ENCODE assay signal across 10 mouse cellular contexts in the genomic region with DNA sequence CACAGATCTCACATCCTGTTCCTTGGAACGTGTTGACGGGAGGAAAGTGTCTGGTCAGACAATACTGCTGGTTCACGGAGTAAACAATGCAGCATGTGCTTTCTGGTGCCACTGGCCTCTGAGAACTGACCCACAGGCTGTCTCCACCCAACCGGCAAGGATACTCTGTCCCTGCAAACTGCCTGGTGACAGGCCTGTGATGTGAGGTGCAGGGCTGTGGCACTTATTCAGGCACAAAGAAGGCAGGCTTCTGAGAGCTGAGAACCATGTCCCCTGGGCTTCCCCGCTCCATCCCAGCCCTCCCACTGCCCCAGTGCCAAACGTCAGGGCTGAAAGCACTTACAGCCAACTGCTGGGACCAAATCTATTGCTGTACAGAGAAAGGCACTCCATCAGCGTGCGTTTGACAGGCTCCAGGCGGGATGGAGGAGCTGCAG.
DNase-seq lines count a peak whose midpoint lies in the region; ATAC-seq and TF ChIP-seq lines count a peak whose summit lies in the region.
"Had no signal": no experiment of that assay in that cellular context is flagged by ENCODE, and none has a peak within 500 bp of the region (broad histone marks: within the 10 kb centered on the region; RNA-seq: fewer than 3 reads in every experiment).

No protein-coding gene starts in this region.

- intact Hi-C loops in heart, adult 2 months (cut with DNase I), result no loop called here

- no peak for TF ChIP-seq CTCF in lung, adult 2 months (IDR thresholded peaks at IDR 0.05; ENCODE audit: insufficient read depth, low read length)
- TF ChIP-seq CTCF in heart, adult 2 months (IDR thresholded peaks at IDR 0.05), result no peak

- H3K27ac ChIP-seq in heart, adult 2 months, result peak overlapping the region; percentile 59
- H3K27ac ChIP-seq: heart, embryonic 15.5 days had no signal

- ATAC-seq in activated CD4-positive, CD25-positive, alpha-beta regulatory T cell, adult 4 months, result no peak
- ATAC-seq: liver, postnatal 0 days had no signal

- WGBS in lung, adult 2 months, result 30% methylated on average over 9 of the region's 9 CpGs
- 27% methylated on average over 9 of the region's 9 CpGs for WGBS in heart, adult 2 months

- H3K9ac ChIP-seq in heart, adult 2 months (ENCODE audit: low read depth, low read length), result no peak overlapping the region
- H3K9ac ChIP-seq: heart, embryonic 15.5 days; liver, postnatal 0 days had no signal

- H3K27me3 ChIP-seq in heart, adult 2 months (ENCODE audit: control insufficient read depth, insufficient read depth, low read length), result no peaks in the 10 kb centered on the region

- no peak for TF ChIP-seq POLR2A in lung, adult 2 months (IDR thresholded peaks at IDR 0.05; ENCODE audit: borderline replicate concordance, extremely low read depth, low read depth, low read length)
- no peak for TF ChIP-seq POLR2A in heart, adult 2 months (IDR thresholded peaks at IDR 0.05; ENCODE audit: insufficient read depth, low read depth, low read length)

- no peak for TF ChIP-seq EP300 in heart, adult 2 months (IDR thresholded peaks at IDR 0.05; ENCODE audit: insufficient read depth, low read depth, low read length)

- no peaks in the 10 kb centered on the region for H3K79me2 ChIP-seq in heart, adult 2 months (replicated peaks; ENCODE audit: control insufficient read depth, insufficient read depth, low read length)

- no peak overlapping the region for H3K4me3 ChIP-seq in lung, adult 2 months (replicated peaks; ENCODE audit: extremely low read depth, low read depth, low read length)
- H3K4me3 ChIP-seq in heart, adult 2 months, result no peak overlapping the region
- H3K4me3 ChIP-seq: heart, embryonic 15.5 days had no signal

- no peaks in the 10 kb centered on the region for H3K36me3 ChIP-seq in heart, adult 2 months (ENCODE audit: control insufficient read depth, insufficient read depth, low read length)
- H3K36me3 ChIP-seq: heart, embryonic 15.5 days had no signal

- peak; percentile 25 to 33 for DNase-seq in lung, adult 18-20 months
- DNase-seq in lung, adult 2 months, result no peak
- DNase-seq in heart, adult 2 months, result peak in 1 of 2 experiments; percentile 32
- DNase-seq in kidney, adult 9 months, result peak; percentile 25
- peak; percentile 23 to 64 for DNase-seq in lung, postnatal 4 days
- DNase-seq in layer of hippocampus, adult 9-11 months, result no peak
- no peak for DNase-seq in yolk sac, embryonic 10.5 days (ENCODE audit: low spot score)
- DNase-seq: liver, postnatal 0 days had no signal

- H3K4me1 ChIP-seq in lung, adult 2 months (ENCODE audit: control insufficient read depth, insufficient read depth, low read length), result no peaks in the 10 kb centered on the region
- H3K4me1 ChIP-seq in heart, adult 2 months (ENCODE audit: control insufficient read depth, insufficient read depth, low read length), result no peaks in the 10 kb centered on the region; the same call in 1 of the 2 replicates

Comparison
In these comparisons a context has a peak if more than half of its experiments do, and no peak if none do; other contexts are left out.
1. DNase-seq: peak in lung, adult 18-20 months (2 of 2), kidney, adult 9 months (single experiment) and lung, postnatal 4 days (2 of 2); none in lung, adult 2 months (single experiment), layer of hippocampus, adult 9-11 months (single experiment) and yolk sac, embryonic 10.5 days (single experiment).